Mouse (Mus musculus) hindbrain, embryonic 13.5 days (tissue): ENCODE measurements around the gene Rnf187. TPM values are rescaled to one million over a fixed set of nuclear protein-coding genes. Genes with fewer than 3 reads are reported as not detected.

Experiments
- ATAC-seq: fragments of 200-750 bp; cut with Nextera tagmentation; 2 replicates; pipeline ENCODE4 v1.8.0; 2017; ENCODE audit warnings: moderate TSS enrichment; ENCODE audit not compliant: low FRiP score
- H3K27ac ChIP-seq: fragments of 300-500 bp; sonication (generic); 2 replicates; pipeline ENCODE4 v1.5.1; 2015; ENCODE audit warnings: inconsistent platforms, mild to moderate bottlenecking, moderate library complexity
- H3K27me3 ChIP-seq: fragments of 300-500 bp; sonication (generic); 2 replicates; pipeline ENCODE4 v1.6.1; 2015; ENCODE audit warnings: mild to moderate bottlenecking, inconsistent platforms
- H3K36me3 ChIP-seq: fragments of 300-500 bp; sonication (generic); 2 replicates; pipeline ENCODE4 v1.6.1; 2015; ENCODE audit warnings: mild to moderate bottlenecking, inconsistent platforms
- H3K4me1 ChIP-seq: fragments of 300-500 bp; sonication (generic); replicated peaks from 2 replicates; pipeline ENCODE4 v1.6.1; 2015; ENCODE audit warnings: inconsistent platforms
- H3K4me2 ChIP-seq: fragments of 300-500 bp; sonication (generic); 2 replicates; pipeline ENCODE4 v1.6.1; 2015; ENCODE audit warnings: inconsistent platforms, mild to moderate bottlenecking, moderate library complexity
- H3K4me3 ChIP-seq: fragments of 300-500 bp; sonication (generic); 2 replicates; pipeline ENCODE4 v1.5.1; 2015; ENCODE audit warnings: mild to moderate bottlenecking, inconsistent platforms
- H3K9ac ChIP-seq: fragments of 300-500 bp; sonication (generic); 2 replicates; pipeline ENCODE4 v1.6.1; 2015; ENCODE audit warnings: mild to moderate bottlenecking, inconsistent platforms
- H3K9me3 ChIP-seq: fragments of 300-500 bp; sonication (generic); 2 replicates; pipeline ENCODE4 v1.6.1; 2016; ENCODE audit warnings: inconsistent platforms
- WGBS: fragments of 180-500 bp; shearing (Covaris S2); methylation state at CpG from one replicate; pipeline ENCODE4 v1.1.7; 2015; 5-methylcytosine and 5-hydroxymethylcytosine counted together
- polyA plus RNA-seq: library from polyadenylated mRNA; unstranded; fragments of >200 nt; fragmentation: Nextera tagmentation; extraction: Ambion mirVana; gene quantifications from 2 replicates; pipeline ENCODE4 v1.2.1, GENCODE M21; 2015

Gene Rnf187
- polyA plus RNA-seq, 1 experiment from 2014 or later = 540 TPM

GRCm38 (mm10) chr11:58930254-58930653, 8.5 kb downstream of the Rnf187 start:
- peaks cover 45% of the 10 kb centered on the region for H3K36me3 ChIP-seq
- no peak overlapping the region for H3K4me2 ChIP-seq
- WGBS = 95% methylated on average over 3 of the region's 3 CpGs
- H3K27me3 ChIP-seq = no peaks in the 10 kb centered on the region
- H3K9ac ChIP-seq = no peak overlapping the region
- ATAC-seq = no peak
- peaks cover 6% of the 10 kb centered on the region; the same call in 1 of the 2 replicates for H3K4me1 ChIP-seq
- no peak overlapping the region for H3K27ac ChIP-seq
- no peaks in the 10 kb centered on the region for H3K9me3 ChIP-seq
- no peak overlapping the region for H3K4me3 ChIP-seq

GRCm38 (mm10) chr11:58929641-58930040, 9.1 kb downstream of the Rnf187 start:
- no peak overlapping the region for H3K4me3 ChIP-seq
- no peak overlapping the region for H3K4me2 ChIP-seq
- H3K9ac ChIP-seq = no peak overlapping the region
- H3K9me3 ChIP-seq = no peaks in the 10 kb centered on the region
- H3K4me1 ChIP-seq = peaks cover 6% of the 10 kb centered on the region; the same call in 1 of the 2 replicates
- no peaks in the 10 kb centered on the region for H3K27me3 ChIP-seq
- WGBS = 60% methylated on average over 3 of the region's 3 CpGs
- H3K36me3 ChIP-seq = peaks cover 41% of the 10 kb centered on the region
- no peak overlapping the region for H3K27ac ChIP-seq
- ATAC-seq = no peak

DNA sequence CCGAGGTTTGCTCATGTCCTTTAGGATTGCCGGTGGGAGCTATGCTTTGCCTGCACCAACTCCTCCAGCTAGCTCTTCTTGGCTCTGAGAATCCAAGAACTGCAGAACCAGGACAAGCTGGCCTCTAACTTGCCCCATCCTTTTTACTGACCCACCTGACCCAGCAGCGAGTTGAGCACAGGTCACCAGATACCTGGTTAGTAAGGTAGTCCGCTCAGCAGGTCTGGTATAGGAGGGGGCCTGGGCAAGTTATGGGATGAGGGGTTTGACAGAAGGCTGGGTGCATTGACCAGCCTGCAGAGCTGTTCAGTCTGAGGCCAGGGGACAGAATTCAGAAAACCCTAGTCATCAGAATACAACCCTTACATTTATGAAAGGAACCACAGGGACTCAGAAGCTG, 9.7 kb downstream of the Rnf187 start:
- no peak overlapping the region for H3K9ac ChIP-seq
- H3K27ac ChIP-seq = no peak overlapping the region
- H3K4me1 ChIP-seq = peaks cover 4% of the 10 kb centered on the region; the same call in 1 of the 2 replicates
- WGBS = 84% methylated on average over 4 of the region's 4 CpGs
- H3K4me3 ChIP-seq = no peak overlapping the region
- H3K4me2 ChIP-seq = no peak overlapping the region
- no peaks in the 10 kb centered on the region for H3K9me3 ChIP-seq
- no peaks in the 10 kb centered on the region for H3K27me3 ChIP-seq
- peaks cover 35% of the 10 kb centered on the region for H3K36me3 ChIP-seq
- ATAC-seq = no peak

DNA sequence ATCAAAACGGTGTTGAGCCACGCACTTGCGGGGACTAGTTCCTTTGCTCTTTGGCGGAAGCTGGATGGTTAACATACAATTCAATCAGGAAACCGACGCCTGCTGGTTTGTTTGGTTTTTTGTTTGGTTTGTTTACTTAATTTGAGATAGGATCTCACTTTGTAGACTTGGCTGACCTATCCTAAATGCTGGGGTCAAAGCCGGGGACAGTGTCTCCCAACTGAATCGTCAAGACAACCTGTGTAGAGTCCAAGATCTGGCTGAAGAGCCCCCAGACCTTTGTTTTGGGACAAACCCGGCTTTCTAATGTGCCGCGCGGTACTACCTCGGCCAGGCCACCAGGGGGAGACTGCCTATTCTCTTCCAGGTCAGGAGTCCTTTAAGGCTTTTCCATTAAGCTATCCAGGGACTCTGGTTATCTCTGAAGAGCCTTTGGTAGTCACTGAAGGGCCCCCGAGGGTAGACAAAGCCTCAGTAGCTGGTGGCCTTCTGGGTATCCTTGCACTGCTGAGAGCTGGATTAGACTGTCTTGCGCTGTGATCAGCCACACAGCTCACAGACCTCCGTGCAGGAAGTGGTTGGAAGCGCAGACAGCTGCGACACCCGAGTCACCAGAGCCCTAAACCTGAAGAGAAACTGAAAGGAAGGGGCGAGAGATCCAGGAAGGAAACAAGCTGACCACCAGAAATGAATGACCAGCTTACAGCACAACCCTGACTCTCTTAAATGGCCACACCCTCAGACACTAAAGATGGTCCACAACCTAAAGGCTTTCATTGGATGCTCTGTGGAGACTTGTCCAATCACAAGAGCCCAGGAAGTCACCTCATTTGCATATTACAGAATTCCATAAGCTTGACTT, 10.7 kb downstream of the Rnf187 start:
- H3K9me3 ChIP-seq = no peaks in the 10 kb centered on the region
- H3K4me3 ChIP-seq = no peak overlapping the region
- 40% methylated on average over 20 of the region's 20 CpGs for WGBS
- peak overlapping the region; percentile 39 for H3K4me2 ChIP-seq
- ATAC-seq = peak; percentile 52
- H3K9ac ChIP-seq = no peak overlapping the region
- H3K27me3 ChIP-seq = no peaks in the 10 kb centered on the region
- H3K27ac ChIP-seq = peak overlapping the region; percentile 67
- H3K36me3 ChIP-seq = peaks cover 25% of the 10 kb centered on the region
- peaks cover 4% of the 10 kb centered on the region; the same call in 1 of the 2 replicates for H3K4me1 ChIP-seq

DNA sequence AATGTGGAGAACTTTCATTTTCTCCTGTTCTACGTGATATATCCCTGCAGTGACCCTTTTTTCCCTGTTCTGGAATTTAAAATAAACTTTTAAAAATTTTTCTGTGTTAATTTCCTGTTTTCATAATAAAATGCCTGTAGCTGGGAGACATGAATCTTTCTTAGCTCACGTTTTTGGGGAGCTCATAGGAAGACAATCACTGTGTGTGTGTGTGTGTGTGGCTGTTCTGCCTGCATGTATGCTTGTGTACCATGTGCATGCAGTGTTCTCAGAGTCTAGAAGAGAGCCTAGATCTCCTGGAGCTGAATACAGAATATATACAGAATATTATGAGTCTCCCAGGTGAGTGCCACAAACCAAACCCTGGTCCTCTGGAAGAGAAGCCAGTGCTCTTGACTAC, 11.7 kb downstream of the Rnf187 start:
- H3K9me3 ChIP-seq = no peaks in the 10 kb centered on the region
- H3K4me3 ChIP-seq = no peak overlapping the region
- no peak for ATAC-seq
- no peak overlapping the region for H3K9ac ChIP-seq
- WGBS = 80% methylated on average over 2 of the region's 2 CpGs
- no peak overlapping the region for H3K4me2 ChIP-seq
- peaks cover 4% of the 10 kb centered on the region; the same call in 1 of the 2 replicates for H3K4me1 ChIP-seq
- H3K36me3 ChIP-seq = peaks cover 15% of the 10 kb centered on the region
- H3K27me3 ChIP-seq = no peaks in the 10 kb centered on the region
- no peak overlapping the region for H3K27ac ChIP-seq

DNA sequence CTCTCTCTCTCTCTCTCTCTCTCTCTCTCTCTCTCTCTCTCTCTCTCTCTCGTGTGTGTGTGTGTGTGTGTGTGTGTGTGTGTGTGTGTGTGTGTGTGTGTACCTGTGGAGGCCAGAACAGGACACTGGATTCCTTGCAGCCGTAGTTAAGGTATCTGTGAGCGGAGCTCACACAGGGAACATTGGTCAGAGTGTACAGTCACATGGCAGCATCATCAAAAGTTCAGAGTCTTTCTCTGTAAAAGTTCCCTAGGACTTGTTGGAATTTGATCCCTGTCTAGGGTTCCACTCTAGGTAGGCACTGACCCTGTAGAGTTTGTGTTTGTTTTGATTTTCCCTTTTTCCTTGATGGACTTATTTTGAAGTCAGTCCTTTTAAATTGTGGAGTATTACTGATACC, 12.1 kb downstream of the Rnf187 start:
- Histone ChIP-seq H3K4me1 (peaks cover 4% of the 10 kb centered on the region; the same call in 1 of the 2 replicates), H3K4me2 (no peak overlapping the region), H3K27ac (no peak overlapping the region), H3K27me3 (no peaks in the 10 kb centered on the region), H3K36me3 (peaks cover 11% of the 10 kb centered on the region), H3K4me3 (no peak overlapping the region), H3K9ac (no peak overlapping the region), H3K9me3 (no peaks in the 10 kb centered on the region)
- no peak for ATAC-seq
- WGBS = 98% methylated on average over 2 of the region's 3 CpGs

DNA sequence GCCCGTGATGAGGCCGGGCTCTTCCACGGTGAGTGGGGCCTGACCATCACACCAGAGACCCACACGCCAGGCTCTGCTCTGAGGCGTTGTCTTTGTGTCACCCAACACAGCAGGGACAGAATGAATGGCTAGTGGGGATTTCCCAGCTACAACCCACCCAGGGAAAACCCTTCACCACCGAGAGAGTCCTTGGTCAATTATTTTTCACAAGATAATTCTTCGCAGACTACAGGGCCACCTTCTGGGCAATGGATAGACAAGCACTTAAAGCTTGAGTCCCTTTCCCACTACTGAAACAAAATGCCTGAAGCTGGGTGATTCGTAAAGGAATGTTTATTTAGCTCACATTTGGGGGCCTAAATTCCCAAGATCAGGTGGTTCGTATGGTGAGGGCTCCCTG, 16.3 kb downstream of the Rnf187 start:
- Histone ChIP-seq H3K27me3 (no peaks in the 10 kb centered on the region), H3K4me3 (no peak overlapping the region), H3K27ac (no peak overlapping the region), H3K36me3 (no peaks in the 10 kb centered on the region), H3K4me2 (no peak overlapping the region), H3K9me3 (no peaks in the 10 kb centered on the region), H3K9ac (no peak overlapping the region), H3K4me1 (no peaks in the 10 kb centered on the region)
- WGBS = 86% methylated on average over 9 of the region's 9 CpGs
- no peak for ATAC-seq

- ATAC-seq = no peak
- no peak overlapping the region for H3K4me3 ChIP-seq
- no peaks in the 10 kb centered on the region for H3K36me3 ChIP-seq
- no peak overlapping the region for H3K27ac ChIP-seq
- H3K27me3 ChIP-seq = no peaks in the 10 kb centered on the region
- no peak overlapping the region for H3K9ac ChIP-seq
- WGBS = 77% methylated on average over 5 of the region's 5 CpGs
- H3K9me3 ChIP-seq = no peaks in the 10 kb centered on the region
- peaks cover 9% of the 10 kb centered on the region for H3K4me1 ChIP-seq
- no peak overlapping the region for H3K4me2 ChIP-seq
These were observed 20.0 kb downstream of the Rnf187 start for GRCm38 (mm10) chr11:58918759-58919158.

- Histone ChIP-seq H3K4me2 (no peak within 1 kb of the TSS), H3K27ac (no peak within 1 kb of the TSS), H3K9ac (no peak within 1 kb of the TSS), H3K4me1 (peaks cover 9% of the 10 kb centered on the region), H3K36me3 (no peaks in the 10 kb centered on the region), H3K4me3 (no peak within 1 kb of the TSS), H3K9me3 (no peaks in the 10 kb centered on the region), H3K27me3 (no peaks in the 10 kb centered on the region)
- ATAC-seq = no peak
- WGBS = 86% methylated on average over 12 of the region's 12 CpGs
These were observed 20.9 kb downstream of the Rnf187 start, which contains the start of gene Btnl10 for GRCm38 (mm10) chr11:58917745-58918366. Gene Btnl10, plus strand, starts transcription at chr11:58917908.

GRCm38 (mm10) chr11:58916879-58917744, 21.6 kb downstream of the Rnf187 start:
- Histone ChIP-seq H3K36me3 (no peaks in the 10 kb centered on the region), H3K4me2 (no peak overlapping the region), H3K4me3 (no peak overlapping the region), H3K9ac (no peak overlapping the region), H3K27ac (no peak overlapping the region), H3K4me1 (peaks cover 9% of the 10 kb centered on the region), H3K9me3 (no peaks in the 10 kb centered on the region), H3K27me3 (no peaks in the 10 kb centered on the region)
- 57% methylated on average over 14 of the region's 14 CpGs for WGBS
- no peak for ATAC-seq

DNA sequence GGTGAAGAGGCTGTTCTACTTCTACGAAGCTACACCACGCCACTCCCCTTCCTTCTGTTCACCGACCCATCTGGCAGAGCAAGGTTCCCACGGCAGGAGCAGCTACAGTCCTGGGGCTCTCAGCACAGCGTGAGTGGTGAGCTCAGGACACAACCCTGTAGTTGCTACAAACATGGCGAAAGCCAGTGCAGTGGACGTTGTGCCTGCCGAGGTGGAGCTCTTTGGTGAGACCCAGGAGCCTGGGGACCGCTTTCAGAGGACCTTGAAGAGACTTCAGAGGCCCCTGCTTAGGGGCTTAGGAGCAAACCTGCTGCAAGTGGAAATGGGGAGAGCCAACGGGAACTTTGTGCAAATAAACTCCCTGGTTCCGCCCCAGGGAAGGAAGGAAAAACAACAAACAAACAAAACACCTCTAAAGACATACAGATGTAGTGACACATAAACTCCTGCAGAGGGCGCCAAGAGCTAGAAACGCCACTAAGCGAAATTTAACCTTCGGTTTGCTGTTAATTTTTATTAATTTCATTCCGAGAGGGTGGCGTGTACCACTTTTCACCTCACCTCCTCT, 24.2 kb downstream of the Rnf187 start:
- Histone ChIP-seq H3K27ac (0 out of 2 replicates have a peak overlapping the region, but pooled peaks have one; percentile 6), H3K27me3 (no peaks in the 10 kb centered on the region)
- WGBS = 13% methylated on average over 17 of the region's 17 CpGs

More for the DNA sequence above, 24.2 kb downstream of the Rnf187 start:
- H3K4me2 ChIP-seq = peak overlapping the region; percentile 58
- peak overlapping the region; percentile 61 for H3K9ac ChIP-seq
- no peaks in the 10 kb centered on the region for H3K36me3 ChIP-seq
- peaks cover 9% of the 10 kb centered on the region for H3K4me1 ChIP-seq
- H3K4me3 ChIP-seq = peak overlapping the region; percentile 32
- no peaks in the 10 kb centered on the region for H3K9me3 ChIP-seq
- ATAC-seq = no peak
